Mouse (Mus musculus) MEL (cell line): ENCODE results near the gene Arpp19. TPM values are rescaled to one million over a fixed set of nuclear protein-coding genes. Genes with fewer than 3 reads are reported as not detected.

ENCODE experiments used
- DNase-seq: peaks from one replicate; pipeline ENCODE4 v3.0.0; 2011; ENCODE audit warnings: low read depth, low spot score
- H3K27ac ChIP-seq: 2 replicates; pipeline ENCODE4 v1.5.1; 2012; ENCODE audit warnings: low read depth, mild to moderate bottlenecking, control low read depth, low read length, moderate library complexity; ENCODE audit not compliant: control insufficient read depth
- H3K27me3 ChIP-seq, 2 experiments: fragments of 150-350 bp in 1 of 2; sonication (generic) in 1 of 2; 2 replicates each; pipeline ENCODE4 v1.6.1; 2012; ENCODE audit warnings: low read length in 2 of 2, mild to moderate bottlenecking in 2 of 2, improper control_type of control experiment in 1 of 2, moderate library complexity in 1 of 2; ENCODE audit not compliant: insufficient read depth in 2 of 2, control insufficient read depth in 1 of 2
- H3K36me3 ChIP-seq, 2 experiments: 2 replicates each; pipeline ENCODE4 v1.6.1; 2012 to 2014; ENCODE audit warnings: low read length in 2 of 2, improper control_type of control experiment in 1 of 2, inconsistent platforms in 1 of 2, mild to moderate bottlenecking in 1 of 2; ENCODE audit not compliant: insufficient read depth in 2 of 2, control insufficient read depth in 1 of 2
- H3K4me1 ChIP-seq, 2 experiments: fragments of 150-350 bp in 1 of 2; sonication (generic) in 1 of 2; 2 replicates each; pipeline ENCODE4 v1.6.1; 2012; ENCODE audit warnings: low read length in 2 of 2, improper control_type of control experiment in 1 of 2, mild to moderate bottlenecking in 1 of 2; ENCODE audit not compliant: insufficient read depth in 2 of 2, control insufficient read depth in 1 of 2
- H3K4me3 ChIP-seq, 2 experiments: fragments of 150-350 bp in 1 of 2; sonication (generic) in 1 of 2; 2 replicates each; pipeline ENCODE4 v1.5.1; 2012; ENCODE audit warnings: low read depth in 2 of 2, low read length in 2 of 2, mild to moderate bottlenecking in 2 of 2, moderate library complexity in 2 of 2, control low read depth in 1 of 2, improper control_type of control experiment in 1 of 2; ENCODE audit not compliant: control insufficient read depth in 1 of 2, insufficient read depth in 1 of 2
- H3K79me2 ChIP-seq: 2 replicates; pipeline ENCODE4 v1.6.1; 2012; ENCODE audit warnings: mild to moderate bottlenecking, low read length, moderate library complexity; ENCODE audit not compliant: control insufficient read depth, poor library complexity, insufficient read depth
- H3K9ac ChIP-seq: 2 replicates; pipeline ENCODE4 v1.6.1; 2012; ENCODE audit warnings: low read depth, mild to moderate bottlenecking, control low read depth, low read length, moderate library complexity; ENCODE audit not compliant: control insufficient read depth, poor library complexity, severe bottlenecking
- H3K9me3 ChIP-seq: fragments of 150-350 bp; sonication (generic); replicated peaks from 2 replicates; pipeline ENCODE4 v1.6.1; 2012; ENCODE audit warnings: mild to moderate bottlenecking, low read length, improper control_type of control experiment, moderate library complexity; ENCODE audit not compliant: insufficient read depth
- BHLHE40 ChIP-seq: IDR thresholded peaks from 2 replicates; pipeline ENCODE4 v1.6.1; 2012; ENCODE audit warnings: low read depth, mild to moderate bottlenecking, inconsistent platforms, low read length, improper control_type of control experiment, borderline replicate concordance
- CHD2 ChIP-seq: IDR thresholded peaks from 2 replicates; pipeline ENCODE4 v1.6.1; 2011; ENCODE audit warnings: low read length, improper control_type of control experiment
- CTCF ChIP-seq, 3 experiments: IDR thresholded peaks in 2 of 3; conservative IDR thresholded peaks in 1 of 3; 2 replicates each; pipeline ENCODE4 v1.5.1; 2011 to 2012; ENCODE audit warnings: low read length in 3 of 3, low read depth in 2 of 3, mild to moderate bottlenecking in 2 of 3, improper control_type of control experiment in 1 of 3, inconsistent platforms in 1 of 3, mixed read lengths in 1 of 3, moderate library complexity in 1 of 3; ENCODE audit not compliant: control insufficient read depth in 1 of 3, insufficient read depth in 1 of 3, poor library complexity in 1 of 3, severe bottlenecking in 1 of 3
- ELF1 ChIP-seq: IDR thresholded peaks from 2 replicates; pipeline ENCODE4 v1.6.1; 2014; ENCODE audit warnings: low read depth, mild to moderate bottlenecking, inconsistent platforms, low read length, improper control_type of control experiment, moderate library complexity
- ETS1 ChIP-seq: IDR thresholded peaks from 2 replicates; pipeline ENCODE4 v1.6.1; 2012; ENCODE audit warnings: low read depth, mild to moderate bottlenecking, inconsistent platforms, low read length, improper control_type of control experiment, moderate library complexity
- GABPA ChIP-seq: IDR thresholded peaks from 2 replicates; pipeline ENCODE4 v1.6.1; 2012; ENCODE audit warnings: low read depth, mild to moderate bottlenecking, inconsistent platforms, low read length, improper control_type of control experiment, moderate library complexity
- GATA1 ChIP-seq: IDR thresholded peaks from 2 replicates; pipeline ENCODE4 v1.6.1; 2011; ENCODE audit warnings: low read depth, low read length, improper control_type of control experiment
- JUND ChIP-seq: IDR thresholded peaks from 2 replicates; pipeline ENCODE4 v1.6.1; 2011; ENCODE audit warnings: low read depth, mild to moderate bottlenecking, improper control_type of control experiment, low read length
- MAX ChIP-seq: IDR thresholded peaks from 2 replicates; pipeline ENCODE4 v1.6.1; 2011; ENCODE audit warnings: low read length, improper control_type of control experiment
- MAZ ChIP-seq: IDR thresholded peaks from 2 replicates; pipeline ENCODE4 v1.6.1; 2012; ENCODE audit warnings: low read depth, mild to moderate bottlenecking, inconsistent platforms, low read length, improper control_type of control experiment
- MYB ChIP-seq: IDR thresholded peaks from 2 replicates; pipeline ENCODE4 v1.6.1; 2011; ENCODE audit warnings: mild to moderate bottlenecking, low read depth, low read length, improper control_type of control experiment
- RAD21 ChIP-seq: IDR thresholded peaks from 2 replicates; pipeline ENCODE4 v1.6.1; 2011; ENCODE audit warnings: mild to moderate bottlenecking, low read depth, low read length, improper control_type of control experiment
- SMC3 ChIP-seq: IDR thresholded peaks from 2 replicates; pipeline ENCODE4 v1.6.1; 2011; ENCODE audit warnings: low read depth, low read length, improper control_type of control experiment
- TAL1 ChIP-seq: IDR thresholded peaks from 2 replicates; pipeline ENCODE4 v1.6.1; 2012; ENCODE audit warnings: mild to moderate bottlenecking, inconsistent platforms, low read length, moderate library complexity, mixed read lengths
- UBTF ChIP-seq: IDR thresholded peaks from 2 replicates; pipeline ENCODE4 v1.6.1; 2012; ENCODE audit warnings: low read depth, mild to moderate bottlenecking, inconsistent platforms, low read length, improper control_type of control experiment, moderate library complexity, borderline replicate concordance; ENCODE audit not compliant: insufficient read depth
- USF2 ChIP-seq, 2 experiments: IDR thresholded peaks; 2 replicates each; pipeline ENCODE4 v1.6.1; 2011 to 2012; ENCODE audit warnings: improper control_type of control experiment in 2 of 2, low read length in 2 of 2, borderline replicate concordance in 1 of 2, inconsistent platforms in 1 of 2, low read depth in 1 of 2, mild to moderate bottlenecking in 1 of 2; ENCODE audit not compliant: insufficient read depth in 1 of 2
- ZKSCAN1 ChIP-seq: IDR thresholded peaks from 2 replicates; pipeline ENCODE4 v1.6.1; 2012; ENCODE audit warnings: low read depth, mild to moderate bottlenecking, inconsistent platforms, low read length, improper control_type of control experiment, moderate library complexity
- ZMIZ1 ChIP-seq: IDR thresholded peaks from 2 replicates; pipeline ENCODE4 v1.6.1; 2012; ENCODE audit warnings: low read depth, mild to moderate bottlenecking, inconsistent platforms, low read length, improper control_type of control experiment, moderate library complexity
- polyA plus RNA-seq, 2 experiments: library from polyadenylated mRNA; stranded (reverse) in 1 of 2; unstranded in 1 of 2; fragments of >175 nt in 1 of 2; fragments of >200 nt in 1 of 2; gene quantifications; 2 replicates each; pipeline versions ENCODE4 v1.2.1 to v1.2.4; 2012; ENCODE audit warnings: low replicate concordance in 2 of 2, low read depth in 1 of 2; ENCODE audit not compliant: insufficient read length in 2 of 2, insufficient read depth in 1 of 2, missing spikeins in 1 of 2
- total RNA-seq: library from RNA; depleted of rRNA; stranded (reverse); fragments of 300-350 nt; gene quantifications from 2 replicates; pipeline ENCODE4 v1.2.3, GENCODE M21; 2012

The Arpp19 gene
- total and polyA plus RNA-seq, 3 experiments, result 230 to 237 TPM; not detected in 1

- H3K79me2 ChIP-seq, result no peaks in the 10 kb centered on the region
- peaks cover 0 to 4% of the 10 kb centered on the region in 2 experiments; a peak in 3 of 4 replicates for H3K36me3 ChIP-seq
- no peak for DNase-seq
- peaks cover 2 to 8% of the 10 kb centered on the region in 2 experiments; a peak in 3 of 4 replicates for H3K4me1 ChIP-seq
- no peaks in the 10 kb centered on the region for H3K27me3 ChIP-seq
- H3K27ac ChIP-seq, result no peak overlapping the region
- TF ChIP-seq ZMIZ1, result no peak
- no peak for TF ChIP-seq ELF1
- TF ChIP-seq USF2 (IDR thresholded peaks at IDR 0.05; ENCODE audit: borderline replicate concordance in 1 of 2, insufficient read depth in 1 of 2, low read depth in 1 of 2, low read length in 2 of 2), result no peak
- TF ChIP-seq CHD2, result no peak
- TF ChIP-seq MAZ, result no peak
- TF ChIP-seq BHLHE40, result no peak
- TF ChIP-seq MAX, result no peak
- no peak for TF ChIP-seq ZKSCAN1
- no peak for TF ChIP-seq CTCF (IDR thresholded peaks at IDR 0.05 in 2 of 3, conservative IDR thresholded peaks at IDR 0.05 in 1 of 3; ENCODE audit: control insufficient read depth in 1 of 3, insufficient read depth in 1 of 3, low read depth in 2 of 3, low read length in 3 of 3, poor library complexity in 1 of 3, severe bottlenecking in 1 of 3)
- TF ChIP-seq JUND, result no peak
- no peak for TF ChIP-seq RAD21
- no peak for TF ChIP-seq GATA1
- TF ChIP-seq ETS1, result no peak
- no peak for TF ChIP-seq GABPA
- TF ChIP-seq MYB, result no peak
- no peak overlapping the region for H3K9ac ChIP-seq
- no peak overlapping the region for H3K4me3 ChIP-seq
- H3K9me3 ChIP-seq, result no peaks in the 10 kb centered on the region
Observed at GRCm38 (mm10) chr9:75020561-75020960, 16.9 kb upstream of the Arpp19 start.

- Histone ChIP-seq H3K36me3 (peaks cover 0 to 4% of the 10 kb centered on the region in 2 experiments; a peak in 3 of 4 replicates), H3K4me3 (no peak overlapping the region), H3K9me3 (no peaks in the 10 kb centered on the region), H3K4me1 (peaks cover 2 to 8% of the 10 kb centered on the region in 2 experiments; a peak in 3 of 4 replicates), H3K79me2 (no peaks in the 10 kb centered on the region), H3K9ac (no peak overlapping the region), H3K27ac (no peak overlapping the region), H3K27me3 (no peaks in the 10 kb centered on the region)
- no peak for DNase-seq
- no peak for TF ChIP-seq TAL1
- no peak for TF ChIP-seq SMC3
- TF ChIP-seq UBTF, result no peak
- TF ChIP-seq BHLHE40, result no peak
Observed at GRCm38 (mm10) chr9:75022546-75022945, 14.9 kb upstream of the Arpp19 start.
